Mouse (Mus musculus): ENCODE results near the gene Col28a1.
"Not testable (repeated sequence)": the region's sequence is repeated elsewhere in the genome, so short reads cannot be mapped to it uniquely, and the experiment has no call there.

Gene Col28a1

GRCm38 (mm10) chr6:8023527-8023926 lies 168.9 kb downstream of the Col28a1 start:
- DNase-seq (ENCODE audit: low read depth, low spot score): no peak

- DNase-seq (ENCODE audit: low read depth, low spot score): no peak
These were observed 197.7 kb downstream of the Col28a1 start for GRCm38 (mm10) chr6:7994736-7995135.

GRCm38 (mm10) chr6:7983646-7983979 lies 208.8 kb downstream of the Col28a1 start:
- peak; percentile 70 for DNase-seq (ENCODE audit: low read depth, low spot score)

- not testable (repeated sequence) for DNase-seq (ENCODE audit: low read depth, low spot score)
These were observed 209.3 kb downstream of the Col28a1 start for GRCm38 (mm10) chr6:7982958-7983645.

- peak; percentile 51 for DNase-seq (ENCODE audit: low read depth, low spot score)
These were observed 221.2 kb downstream of the Col28a1 start for GRCm38 (mm10) chr6:7971020-7971760.

- no peak for DNase-seq (ENCODE audit: low read depth, low spot score)
These were observed 223.0 kb downstream of the Col28a1 start for GRCm38 (mm10) chr6:7969376-7969775.

GRCm38 (mm10) chr6:7965833-7966522 lies 226.4 kb downstream of the Col28a1 start:
- DNase-seq (ENCODE audit: low read depth, low spot score): no peak

- no peak for DNase-seq (ENCODE audit: low read depth, low spot score)
These were observed 229.7 kb downstream of the Col28a1 start for GRCm38 (mm10) chr6:7962749-7963148.

- no peak for DNase-seq (ENCODE audit: low read depth, low spot score)
These were observed 240.2 kb downstream of the Col28a1 start for GRCm38 (mm10) chr6:7952208-7952607.

GRCm38 (mm10) chr6:7951778-7952177 lies 240.6 kb downstream of the Col28a1 start:
- DNase-seq (ENCODE audit: low read depth, low spot score): no peak

All from ZHBTc4 (cell line).